Mouse (Mus musculus) G1E (cell line): ENCODE data around the gene Sema3b.

Source experiments
- CTCF ChIP-seq: IDR thresholded peaks from 2 replicates; pipeline ENCODE4 v1.5.1; 2012; ENCODE audit warnings: low read depth, low read length, inconsistent platforms, mixed read lengths
- GATA1 ChIP-seq: IDR thresholded peaks from 2 replicates; pipeline ENCODE4 v1.6.1; 2012; ENCODE audit warnings: borderline replicate concordance, low read length, inconsistent platforms, mixed read lengths
- GATA2 ChIP-seq: IDR thresholded peaks from 2 replicates; pipeline ENCODE4 v1.6.1; 2012; ENCODE audit warnings: low read depth, low read length, inconsistent platforms, borderline replicate concordance
- POLR2AphosphoS5 ChIP-seq: IDR thresholded peaks from 2 replicates; pipeline ENCODE4 v1.6.1; 2012; ENCODE audit warnings: low read depth, low read length, inconsistent platforms; ENCODE audit not compliant: insufficient replicate concordance
- TAL1 ChIP-seq: conservative IDR thresholded peaks from 2 replicates; pipeline ENCODE4 v1.6.1; 2012; ENCODE audit warnings: low read depth, low read length, inconsistent platforms, mixed read lengths

DNA sequence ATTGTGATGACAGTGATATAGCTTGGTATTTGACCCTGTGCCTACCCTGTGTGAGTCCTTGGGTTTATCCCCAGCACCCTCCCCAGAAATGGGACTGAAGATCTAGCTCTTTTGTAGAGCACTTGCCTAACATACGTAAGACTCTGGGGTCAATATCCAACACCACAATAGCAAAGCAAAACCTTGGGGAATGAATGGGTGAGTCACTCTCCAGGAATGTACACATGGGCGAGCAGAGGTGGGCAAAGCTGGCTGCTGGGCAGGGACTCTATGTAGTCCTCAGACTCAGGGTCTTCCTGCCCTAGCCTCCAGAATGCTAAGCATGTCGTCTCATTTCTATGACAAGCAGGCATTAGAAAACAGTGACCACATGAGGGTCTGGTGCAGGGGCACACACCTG, 39.7 kb upstream of the Sema3b start:
- TF ChIP-seq CTCF (no peak), POLR2AphosphoS5 (no peak), GATA1 (no peak), TAL1 (no peak), GATA2 (no peak)
